Mouse (Mus musculus) E14TG2a.4 (cell line): ENCODE data around the gene Elovl5.
A peak's percentile ranks its signal among the peaks of the same experiment; 100 is the strongest.

ENCODE experiments used
- H3K27me3 ChIP-seq: 2 replicates; pipeline ENCODE4 v1.6.1; 2014; ENCODE audit warnings: low read length, control low read depth; ENCODE audit not compliant: insufficient read depth
- H3K36me3 ChIP-seq: 2 replicates; pipeline ENCODE4 v1.6.1; 2014; ENCODE audit warnings: low read length, control low read depth; ENCODE audit not compliant: insufficient read depth
- H3K4me1 ChIP-seq: replicated peaks from 2 replicates; pipeline ENCODE4 v1.6.1; 2014; ENCODE audit warnings: low read depth, low read length, control low read depth
- H3K4me3 ChIP-seq: replicated peaks from 2 replicates; pipeline ENCODE4 v1.5.1; 2014; ENCODE audit warnings: mild to moderate bottlenecking, low read length
- H3K9me3 ChIP-seq: 2 replicates; pipeline ENCODE4 v1.6.1; 2014; ENCODE audit warnings: low read length, control low read depth
- CTCF ChIP-seq: conservative IDR thresholded peaks from 2 replicates; pipeline ENCODE4 v1.5.1; 2014; ENCODE audit warnings: low read length
- NANOG ChIP-seq: IDR thresholded peaks from 2 replicates; pipeline ENCODE4 v1.6.1; 2014; ENCODE audit warnings: borderline replicate concordance, low read length, mixed read lengths
- POU5F1 ChIP-seq: IDR thresholded peaks from 2 replicates; pipeline ENCODE4 v1.6.1; 2014; ENCODE audit warnings: low read length, borderline replicate concordance

Gene Elovl5

GRCm38 (mm10) chr9:77914616-77915015 lies 2.5 kb upstream of the Elovl5 start:
- H3K4me1 ChIP-seq = peaks cover 46% of the 10 kb centered on the region
- peaks cover 21% of the 10 kb centered on the region for H3K27me3 ChIP-seq
- no peak for TF ChIP-seq POU5F1
- TF ChIP-seq NANOG = no peak
- H3K4me3 ChIP-seq = no peak overlapping the region
- peaks cover 6% of the 10 kb centered on the region; the same call in 1 of the 2 replicates for H3K36me3 ChIP-seq
- H3K9me3 ChIP-seq = no peaks in the 10 kb centered on the region

- no peak for TF ChIP-seq CTCF
- Histone ChIP-seq H3K27me3 (peaks cover 19% of the 10 kb centered on the region), H3K36me3 (peaks cover 6% of the 10 kb centered on the region; the same call in 1 of the 2 replicates), H3K9me3 (no peaks in the 10 kb centered on the region), H3K4me3 (no peak overlapping the region), H3K4me1 (peaks cover 44% of the 10 kb centered on the region)
Observed at GRCm38 (mm10) chr9:77915791-77916190, 1.4 kb upstream of the Elovl5 start.

GRCm38 (mm10) chr9:77917622-77918131 lies 513 bp downstream of the Elovl5 start:
- Histone ChIP-seq H3K9me3 (no peaks in the 10 kb centered on the region), H3K36me3 (peaks cover 12% of the 10 kb centered on the region; the same call in 1 of the 2 replicates), H3K4me1 (peaks cover 47% of the 10 kb centered on the region), H3K27me3 (peaks cover 17% of the 10 kb centered on the region), H3K4me3 (peak overlapping the region; percentile 92)
- TF ChIP-seq CTCF (no peak), NANOG (no peak), POU5F1 (no peak)

- Histone ChIP-seq H3K36me3 (peaks cover 17% of the 10 kb centered on the region; the same call in 1 of the 2 replicates), H3K4me1 (peaks cover 47% of the 10 kb centered on the region), H3K9me3 (no peaks in the 10 kb centered on the region), H3K4me3 (peak overlapping the region; percentile 92), H3K27me3 (peaks cover 17% of the 10 kb centered on the region)
- TF ChIP-seq CTCF (no peak), POU5F1 (no peak), NANOG (no peak)
Observed at GRCm38 (mm10) chr9:77918211-77918610, 1.0 kb downstream of the Elovl5 start.

- H3K4me1 ChIP-seq = peaks cover 47% of the 10 kb centered on the region
- peaks cover 17% of the 10 kb centered on the region for H3K27me3 ChIP-seq
- H3K9me3 ChIP-seq = no peaks in the 10 kb centered on the region
- H3K36me3 ChIP-seq = peaks cover 26% of the 10 kb centered on the region
- no peak overlapping the region for H3K4me3 ChIP-seq
- TF ChIP-seq NANOG (no peak), POU5F1 (no peak), CTCF (no peak)
Observed at GRCm38 (mm10) chr9:77918961-77919670, 2.0 kb downstream of the Elovl5 start.

- no peaks in the 10 kb centered on the region for H3K9me3 ChIP-seq
- H3K4me1 ChIP-seq = peaks cover 46% of the 10 kb centered on the region
- TF ChIP-seq POU5F1 = no peak
- TF ChIP-seq NANOG = no peak
- TF ChIP-seq CTCF = no peak
Observed at GRCm38 (mm10) chr9:77920481-77920880, 3.3 kb downstream of the Elovl5 start.

GRCm38 (mm10) chr9:77921366-77922260 lies 4.4 kb downstream of the Elovl5 start:
- peaks cover 10% of the 10 kb centered on the region for H3K27me3 ChIP-seq
- peaks cover 43% of the 10 kb centered on the region for H3K4me1 ChIP-seq
- no peak overlapping the region for H3K4me3 ChIP-seq
- no peaks in the 10 kb centered on the region for H3K9me3 ChIP-seq
- H3K36me3 ChIP-seq = peaks cover 32% of the 10 kb centered on the region
- TF ChIP-seq POU5F1 (no peak), CTCF (no peak), NANOG (no peak)

More at GRCm38 (mm10) chr9:77920481-77920880, 3.3 kb downstream of the Elovl5 start:
- no peak overlapping the region for H3K4me3 ChIP-seq
- H3K36me3 ChIP-seq = peaks cover 27% of the 10 kb centered on the region
- peaks cover 10% of the 10 kb centered on the region for H3K27me3 ChIP-seq

GRCm38 (mm10) chr9:77923774-77924173 lies 6.6 kb downstream of the Elovl5 start:
- H3K27me3 ChIP-seq = no peaks in the 10 kb centered on the region
- TF ChIP-seq CTCF (no peak), NANOG (no peak), POU5F1 (no peak)
- H3K4me1 ChIP-seq = peaks cover 51% of the 10 kb centered on the region
- no peak overlapping the region for H3K4me3 ChIP-seq
- H3K36me3 ChIP-seq = peaks cover 32% of the 10 kb centered on the region
- no peaks in the 10 kb centered on the region for H3K9me3 ChIP-seq
